Mouse (Mus musculus) forebrain, postnatal 0 days (tissue): Measurements from ENCODE around the gene Hlf. TPM values are rescaled to one million over a fixed set of nuclear protein-coding genes. Genes with fewer than 3 reads are reported as not detected.

ENCODE experiments used
- ATAC-seq: fragments of 200-750 bp; cut with Nextera tagmentation; 2 replicates; pipeline ENCODE4 v1.8.0; 2017; ENCODE audit warnings: mild to moderate bottlenecking, moderate library complexity
- DNase-seq: peaks from one replicate; pipeline ENCODE4 v3.0.0-alpha.2; 2015
- H3K27ac ChIP-seq: fragments of 300-500 bp; sonication (generic); 2 replicates; pipeline ENCODE4 v1.5.1; 2014; ENCODE audit warnings: low read depth, mild to moderate bottlenecking, antibody characterized with exemption, low read length, moderate library complexity, mixed read lengths
- H3K27me3 ChIP-seq: fragments of 300-500 bp; sonication (generic); 2 replicates; pipeline ENCODE4 v1.6.1; 2014; ENCODE audit warnings: mild to moderate bottlenecking, low read length, mixed read lengths; ENCODE audit not compliant: insufficient read depth
- H3K36me3 ChIP-seq: fragments of 300-500 bp; sonication (generic); 2 replicates; pipeline ENCODE4 v1.6.1; 2014; ENCODE audit warnings: mild to moderate bottlenecking, moderate library complexity; ENCODE audit not compliant: insufficient read depth
- H3K4me1 ChIP-seq: fragments of 300-500 bp; sonication (generic); 2 replicates; pipeline ENCODE4 v1.6.1; 2014; ENCODE audit warnings: antibody characterized with exemption; ENCODE audit not compliant: insufficient read depth
- H3K4me2 ChIP-seq: fragments of 300-500 bp; sonication (generic); 2 replicates; pipeline ENCODE4 v1.6.1; 2014; ENCODE audit warnings: low read depth, mild to moderate bottlenecking, moderate library complexity
- H3K4me3 ChIP-seq: fragments of 300-500 bp; sonication (generic); 2 replicates; pipeline ENCODE4 v1.5.1; 2014; ENCODE audit warnings: low read depth, low read length, mixed read lengths
- H3K9ac ChIP-seq: fragments of 300-500 bp; sonication (generic); 2 replicates; pipeline ENCODE4 v1.6.1; 2014; ENCODE audit warnings: mild to moderate bottlenecking
- H3K9me3 ChIP-seq: fragments of 300-500 bp; sonication (generic); 2 replicates; pipeline ENCODE4 v1.6.1; 2016; ENCODE audit warnings: low read length
- CTCF ChIP-seq: sonication (generic); IDR thresholded peaks from 2 replicates; pipeline ENCODE4 v1.5.1; 2016; ENCODE audit warnings: antibody characterized with exemption, control low read depth, low read depth
- WGBS: fragments of 180-500 bp; shearing (Covaris S2); extraction: QIAGEN DNeasy Blood & Tissue Kit; methylation state at CpG from one replicate; pipeline ENCODE4 v1.1.7; 2014; 5-methylcytosine and 5-hydroxymethylcytosine counted together
- polyA plus RNA-seq: library from polyadenylated mRNA; unstranded; fragments of >200 nt; fragmentation: Nextera tagmentation; extraction: Ambion mirVana; gene quantifications from 2 replicates; pipeline ENCODE4 v1.2.1, GENCODE M21; 2015
- total RNA-seq: library from RNA; depleted of rRNA; stranded (reverse); fragments of >200 nt; gene quantifications from 2 replicates; pipeline ENCODE4 v1.2.3, GENCODE M21; 2014; rRNA removed

Hlf gene
- total and polyA plus RNA-seq, 2 experiments from 2014 or later: 6.8 to 9.7 TPM

GRCm38 (mm10) chr11:90291156-90291555 is 99.5 kb downstream of the Hlf start:
- H3K9ac ChIP-seq: no peak overlapping the region
- H3K27ac ChIP-seq: no peak overlapping the region
- H3K4me3 ChIP-seq: no peak overlapping the region
- H3K4me1 ChIP-seq: no peaks in the 10 kb centered on the region
- TF ChIP-seq CTCF: no peak
- no peak overlapping the region for H3K4me2 ChIP-seq
- WGBS: 78% methylated on average over 4 of the region's 4 CpGs
- no peaks in the 10 kb centered on the region for H3K9me3 ChIP-seq
- H3K36me3 ChIP-seq: no peaks in the 10 kb centered on the region
- ATAC-seq (no peak), DNase-seq (no peak)
- no peaks in the 10 kb centered on the region for H3K27me3 ChIP-seq

GRCm38 (mm10) chr11:90286550-90287154 is 104.0 kb downstream of the Hlf start:
- H3K27me3 ChIP-seq: no peaks in the 10 kb centered on the region
- H3K4me3 ChIP-seq: no peak overlapping the region
- H3K4me1 ChIP-seq: no peaks in the 10 kb centered on the region
- ATAC-seq: no peak
- TF ChIP-seq CTCF: no peak
- no peaks in the 10 kb centered on the region for H3K9me3 ChIP-seq
- no peaks in the 10 kb centered on the region for H3K36me3 ChIP-seq
- no peak for DNase-seq
- WGBS: 86% methylated on average over 6 of the region's 6 CpGs
- H3K9ac ChIP-seq: no peak overlapping the region
- no peak overlapping the region for H3K27ac ChIP-seq
- H3K4me2 ChIP-seq: no peak overlapping the region

Other genes starting within 250 kb of the Hlf start
- 12.0 and 14.5 TPM in 2 replicates for gene Gm45716, start 203.2 kb downstream of the Hlf start, total RNA-seq
- 24.7 and 32.7 TPM in 2 replicates for gene Gm45716, start 203.2 kb downstream of the Hlf start, polyA plus RNA-seq
- gene Mmd, start 141.4 kb downstream of the Hlf start, total RNA-seq: 151 and 161 TPM in 2 replicates
- gene Mmd, start 141.4 kb downstream of the Hlf start, polyA plus RNA-seq: 105 and 119 TPM in 2 replicates
- gene Stxbp4, start 247.2 kb upstream of the Hlf start, total RNA-seq: 9.2 and 10.5 TPM in 2 replicates
- gene Stxbp4, start 247.2 kb upstream of the Hlf start, polyA plus RNA-seq: 4.2 and 8.1 TPM in 2 replicates
- 21.4 and 22.5 TPM in 2 replicates for gene Cox11, start 247.3 kb upstream of the Hlf start, total RNA-seq
- gene Cox11, start 247.3 kb upstream of the Hlf start, polyA plus RNA-seq: 30.9 and 36.9 TPM in 2 replicates